Mouse (Mus musculus) brain, embryonic 14.5 days (tissue): Measurements from ENCODE around the gene Nudt3.

Source experiments
- CTCF ChIP-seq: fragments of 200-500 bp; IDR thresholded peaks from 2 replicates; pipeline ENCODE4 v1.5.1; 2012; ENCODE audit warnings: inconsistent platforms, mild to moderate bottlenecking, moderate library complexity, borderline replicate concordance; ENCODE audit not compliant: insufficient read depth, insufficient read length; ENCODE audit errors: extremely low read depth
- POLR2A ChIP-seq: fragments of 200-500 bp; IDR thresholded peaks from 2 replicates; pipeline ENCODE4 v1.6.1; 2012; ENCODE audit warnings: mild to moderate bottlenecking, inconsistent platforms, borderline replicate concordance; ENCODE audit not compliant: poor library complexity, insufficient read depth, insufficient read length, severe bottlenecking; ENCODE audit errors: extremely low read depth

- TF ChIP-seq CTCF (peak; percentile 81), POLR2A (no peak)
Observed at GRCm38 (mm10) chr17:27650160-27650559, 26.9 kb upstream of the Nudt3 start.
